Mouse (Mus musculus) gastrocnemius, adult 2 months (tissue): ENCODE measurements around the gene Nav2. TPM values are rescaled to one million over a fixed set of nuclear protein-coding genes. Genes with fewer than 3 reads are reported as not detected.

Source experiments
- DNase-seq: peaks from one replicate; pipeline ENCODE4 v3.0.0; 2022
- H3K27ac ChIP-seq: fragments of 200-600 bp; 2 replicates; pipeline ENCODE4 v1.8.1; 2022; ENCODE audit warnings: mild to moderate bottlenecking
- H3K4me3 ChIP-seq: fragments of 200-600 bp; 2 replicates; pipeline ENCODE4 v1.8.1; 2022; ENCODE audit warnings: mild to moderate bottlenecking, moderate library complexity
- CTCF ChIP-seq: fragments of 200-600 bp; IDR thresholded peaks from 2 replicates; pipeline ENCODE4 v1.8.1; 2022; ENCODE audit warnings: antibody characterized with exemption, mild to moderate bottlenecking, moderate library complexity
- intact Hi-C: fragments of 180-260 bp; cut with DNase I; formaldehyde crosslinking; loops from one replicate; pipeline ENCODE4 v1.15.1; 2025
- total RNA-seq, 2 experiments: library from RNA; stranded (reverse); gene quantifications; 2 replicates each; pipeline ENCODE4 v1.2.3; 2021

The Nav2 gene
- total RNA-seq, 2 experiments from 2014 or later: 18.5 to 36.0 TPM

- intact Hi-C loops: no loop called here
- no peak overlapping the region for H3K4me3 ChIP-seq
- no peak for DNase-seq
- no peak for TF ChIP-seq CTCF
- no peak overlapping the region for H3K27ac ChIP-seq
Observed at GRCm38 (mm10) chr7:49392180-49392579, 483.7 kb downstream of the Nav2 start.

DNA sequence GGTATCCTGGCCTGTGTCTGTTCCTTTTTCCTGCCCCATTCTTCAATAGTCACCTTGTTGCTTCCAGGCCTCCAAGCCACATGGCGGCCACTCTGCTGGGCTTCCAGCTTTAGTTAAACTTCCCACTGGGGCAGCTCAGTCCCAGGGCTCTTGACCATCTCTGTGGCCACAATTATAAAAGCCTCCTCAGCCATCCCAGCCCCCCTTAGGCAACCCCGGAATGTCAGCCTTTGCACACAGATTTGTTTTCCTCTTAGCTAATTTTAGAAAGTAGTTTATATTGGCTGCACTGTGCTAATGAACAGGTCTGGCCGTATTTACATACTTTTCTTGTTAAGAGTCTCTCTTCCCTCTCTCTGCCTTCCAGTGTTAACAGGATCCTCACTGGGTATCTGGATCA is 484.3 kb downstream of the Nav2 start:
- Histone ChIP-seq H3K27ac (peak overlapping the region; percentile 20; the same call in 1 of the 2 replicates), H3K4me3 (no peak overlapping the region)
- no peak for DNase-seq
- TF ChIP-seq CTCF: no peak
- intact Hi-C loops: no loop called here

GRCm38 (mm10) chr7:49393857-49394256 is 485.3 kb downstream of the Nav2 start:
- no peak overlapping the region for H3K4me3 ChIP-seq
- intact Hi-C loops: no loop called here
- H3K27ac ChIP-seq: no peak overlapping the region
- TF ChIP-seq CTCF: no peak
- DNase-seq: no peak

DNA sequence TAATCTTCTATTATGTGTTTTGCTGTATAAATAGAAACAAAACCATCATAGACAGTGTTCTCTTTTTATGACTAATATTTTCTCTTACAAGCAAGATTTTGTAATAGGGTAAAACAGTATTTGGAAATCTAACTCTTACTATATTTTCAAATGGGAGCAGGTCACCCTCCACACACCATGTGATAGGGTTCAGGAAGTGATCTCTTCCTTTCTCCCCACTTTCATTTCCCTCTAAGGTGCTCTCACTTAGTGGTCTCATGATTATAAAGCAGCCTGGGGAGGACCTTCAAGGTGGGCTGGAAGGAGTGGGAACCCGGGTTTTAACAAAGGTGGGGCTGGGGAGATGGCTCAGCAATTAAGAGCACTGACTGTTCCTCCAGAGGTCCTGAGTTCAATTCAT is 487.7 kb downstream of the Nav2 start:
- Histone ChIP-seq H3K4me3 (no peak overlapping the region), H3K27ac (peak overlapping the region; percentile 88)
- no peak for TF ChIP-seq CTCF
- intact Hi-C loops: no loop called here
- DNase-seq: no peak

GRCm38 (mm10) chr7:49397441-49398003 is 489.0 kb downstream of the Nav2 start:
- no peak for TF ChIP-seq CTCF
- Histone ChIP-seq H3K27ac (peak overlapping the region; percentile 88), H3K4me3 (peak overlapping the region; percentile 52)
- peak; percentile 78 for DNase-seq
- intact Hi-C loops: loop anchor here (2.0 kb wide), 1 partner anchor 29 kb away; no protein-coding TSS in a partner anchor

DNA sequence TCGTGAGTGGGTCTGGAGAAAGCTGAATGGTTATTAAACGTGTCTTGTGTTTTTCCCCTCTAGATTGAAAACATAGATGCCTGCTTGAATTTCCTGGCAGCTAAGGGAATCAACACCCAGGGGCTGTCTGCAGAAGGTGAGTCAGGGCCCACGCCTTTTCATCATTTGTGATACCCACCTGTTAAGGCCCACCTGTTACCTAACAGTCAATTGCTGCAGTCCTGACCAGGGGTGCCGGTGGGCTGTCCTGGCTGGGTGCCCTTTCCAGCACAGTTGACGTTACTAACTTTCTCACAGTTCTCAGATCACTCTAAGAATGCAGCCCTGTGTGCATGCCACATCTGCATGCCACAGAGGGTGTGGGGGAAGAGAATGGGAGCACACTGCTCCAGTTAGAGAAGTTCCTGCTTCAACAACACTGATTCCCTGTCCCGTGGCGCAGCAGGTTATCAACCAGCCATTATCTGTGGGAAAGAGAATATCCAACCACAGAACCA is 489.6 kb downstream of the Nav2 start:
- no peak for TF ChIP-seq CTCF
- intact Hi-C loops: loop anchor here (2.0 kb wide), 1 partner anchor 29 kb away; no protein-coding TSS in a partner anchor
- H3K4me3 ChIP-seq: peak overlapping the region; percentile 48
- peak overlapping the region; percentile 88 for H3K27ac ChIP-seq
- peak; percentile 36 for DNase-seq

DNA sequence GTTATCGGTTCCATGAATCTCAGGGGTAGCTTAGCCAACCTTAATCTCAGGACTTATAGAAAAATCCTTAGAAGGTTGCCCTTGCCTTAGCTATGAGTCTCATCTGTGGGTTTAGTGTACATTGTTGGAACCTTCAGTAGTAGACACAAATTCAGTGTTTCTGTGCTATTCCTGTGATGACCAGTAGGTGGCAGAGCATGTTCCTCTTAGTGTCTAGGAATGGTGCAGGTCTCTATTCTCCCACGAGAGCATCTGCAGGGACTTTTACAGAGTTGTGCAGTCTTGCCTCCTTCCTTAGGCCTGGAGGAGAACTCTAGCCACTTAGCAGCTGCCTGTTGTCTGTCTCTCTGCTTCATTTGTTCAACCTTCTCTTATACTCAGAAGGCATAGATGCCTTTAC is 490.8 kb downstream of the Nav2 start:
- Histone ChIP-seq H3K4me3 (no peak overlapping the region), H3K27ac (no peak overlapping the region)
- intact Hi-C loops: loop anchor here (2.0 kb wide), 1 partner anchor 27 kb away; no protein-coding TSS in a partner anchor
- DNase-seq: peak; percentile 57
- peak; percentile 93 for TF ChIP-seq CTCF

DNA sequence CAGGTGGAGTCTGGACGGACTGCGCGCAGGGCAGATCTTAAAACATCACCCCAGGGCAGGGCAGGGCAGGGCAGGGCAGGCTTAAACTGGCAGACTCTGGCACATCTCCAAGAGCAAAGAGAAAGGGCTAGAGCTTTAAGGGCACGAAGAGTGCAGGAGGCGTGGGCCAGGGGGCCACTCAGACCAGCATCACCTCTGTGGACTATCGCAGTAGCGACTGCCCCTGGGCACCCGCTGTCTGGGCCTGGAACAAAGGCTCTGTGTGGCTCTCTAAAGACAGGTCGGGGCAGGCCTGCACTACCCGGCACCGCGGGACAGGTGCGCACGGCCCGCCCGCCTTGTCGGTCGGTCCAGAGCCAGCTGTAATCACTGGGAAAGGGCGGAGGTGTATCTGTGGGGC is 491.9 kb downstream of the Nav2 start:
- intact Hi-C loops: no loop called here
- DNase-seq: no peak
- Histone ChIP-seq H3K4me3 (no peak overlapping the region), H3K27ac (no peak overlapping the region)
- no peak for TF ChIP-seq CTCF

GRCm38 (mm10) chr7:49402526-49402925 is 494.0 kb downstream of the Nav2 start:
- no peak for TF ChIP-seq CTCF
- H3K4me3 ChIP-seq: no peak overlapping the region
- intact Hi-C loops: no loop called here
- H3K27ac ChIP-seq: peak overlapping the region; percentile 6; the same call in 1 of the 2 replicates
- peak; percentile 46 for DNase-seq

DNA sequence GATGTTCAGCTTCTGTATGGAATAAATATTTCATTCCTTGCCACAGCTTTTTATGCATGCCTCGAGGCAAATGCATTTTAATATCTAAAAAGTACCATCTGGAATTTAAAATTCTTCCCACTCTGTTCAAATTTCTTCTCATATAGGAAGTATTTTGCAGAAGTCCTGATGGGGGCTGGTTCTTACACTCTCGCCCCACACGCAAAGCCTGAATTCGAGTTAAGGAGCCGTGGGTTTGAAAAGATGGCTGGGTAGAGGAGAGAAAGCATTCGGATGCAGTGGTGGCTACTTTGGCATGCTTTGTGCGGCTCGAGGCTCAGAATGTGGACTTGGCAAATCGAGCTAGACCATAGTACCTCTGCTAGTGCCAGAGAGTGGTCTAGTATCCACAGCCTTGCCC is 499.2 kb downstream of the Nav2 start:
- Histone ChIP-seq H3K27ac (no peak overlapping the region), H3K4me3 (no peak overlapping the region)
- TF ChIP-seq CTCF: no peak
- no peak for DNase-seq
- intact Hi-C loops: no loop called here

GRCm38 (mm10) chr7:49408625-49409024 is 500.1 kb downstream of the Nav2 start:
- no peak overlapping the region for H3K27ac ChIP-seq
- no peak for DNase-seq
- TF ChIP-seq CTCF: no peak
- no peak overlapping the region for H3K4me3 ChIP-seq
- intact Hi-C loops: no loop called here

DNA sequence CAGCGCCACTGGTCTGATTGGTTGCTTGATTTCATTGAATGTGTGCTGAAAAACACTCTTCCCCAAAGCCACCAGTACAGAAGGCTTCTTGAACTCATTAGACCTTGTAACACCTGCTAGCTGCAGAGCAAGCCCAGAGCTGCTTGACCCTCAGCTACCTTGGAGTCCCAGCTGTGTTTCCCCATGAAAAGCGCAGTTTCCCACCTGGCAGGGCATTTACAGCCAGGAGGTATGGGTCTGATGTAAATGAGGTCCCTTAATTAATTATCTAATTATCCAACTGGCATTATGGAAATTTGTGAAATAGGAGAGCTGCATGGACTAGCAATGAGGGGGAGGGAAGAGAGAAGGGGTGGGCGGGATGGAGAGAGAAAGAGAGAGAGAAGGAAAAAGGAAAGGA is 500.7 kb downstream of the Nav2 start:
- no peak for DNase-seq
- no peak overlapping the region for H3K4me3 ChIP-seq
- intact Hi-C loops: no loop called here
- TF ChIP-seq CTCF: no peak
- H3K27ac ChIP-seq: no peak overlapping the region

- intact Hi-C loops: no loop called here
- Histone ChIP-seq H3K27ac (no peak overlapping the region), H3K4me3 (no peak overlapping the region)
- TF ChIP-seq CTCF: no peak
- no peak for DNase-seq
Observed at GRCm38 (mm10) chr7:49410188-49410587, 501.7 kb downstream of the Nav2 start.

GRCm38 (mm10) chr7:49410892-49411291 is 502.4 kb downstream of the Nav2 start:
- H3K4me3 ChIP-seq: no peak overlapping the region
- TF ChIP-seq CTCF: no peak
- intact Hi-C loops: no loop called here
- H3K27ac ChIP-seq: no peak overlapping the region
- DNase-seq: no peak
